Mouse (Mus musculus): ENCODE data around the gene Magel2.

The Magel2 gene

DNA sequence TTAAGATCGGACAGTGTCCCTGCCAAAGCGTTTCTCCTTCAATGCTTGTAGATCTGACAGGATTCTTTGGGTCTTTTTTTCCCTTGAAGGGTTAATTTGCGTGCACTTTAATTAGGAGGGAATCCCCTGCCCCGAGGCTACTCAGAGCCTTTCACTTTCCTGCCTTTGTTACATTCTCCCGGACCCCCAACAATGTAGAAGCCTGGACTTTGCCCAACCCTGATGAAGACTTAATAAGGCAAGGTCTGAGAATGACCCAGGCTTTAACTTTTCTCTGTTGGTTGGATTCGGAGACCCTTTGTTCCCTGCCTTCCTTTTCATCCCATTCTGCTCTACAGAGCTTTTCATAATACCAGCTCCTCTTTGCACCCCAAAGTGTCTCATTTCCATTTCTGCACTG is 43.8 kb downstream of the Magel2 start:
- DNase-seq (ENCODE audit: low spot score in 2 of 2), result no peak

DNA sequence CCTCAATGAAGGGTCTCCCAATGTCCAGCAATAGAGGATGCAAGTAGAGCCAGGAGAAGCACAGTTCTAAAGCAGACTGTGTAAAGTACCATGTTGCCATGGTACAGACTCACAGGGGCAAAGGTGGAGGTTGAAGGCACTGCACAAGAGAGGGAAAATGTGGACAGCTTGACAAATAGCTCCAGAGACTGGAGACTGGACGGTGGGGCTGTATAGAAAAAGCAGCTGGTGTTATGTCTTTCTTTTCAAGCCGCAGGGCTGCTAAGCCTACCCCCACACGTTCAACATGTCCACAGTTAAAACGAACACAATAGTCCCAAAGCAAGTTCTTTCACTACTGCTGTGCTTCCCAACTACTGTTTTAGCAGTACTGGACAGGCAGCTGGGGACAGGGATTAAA is 46.4 kb downstream of the Magel2 start:
- no peak for DNase-seq (ENCODE audit: low spot score in 2 of 2)

DNA sequence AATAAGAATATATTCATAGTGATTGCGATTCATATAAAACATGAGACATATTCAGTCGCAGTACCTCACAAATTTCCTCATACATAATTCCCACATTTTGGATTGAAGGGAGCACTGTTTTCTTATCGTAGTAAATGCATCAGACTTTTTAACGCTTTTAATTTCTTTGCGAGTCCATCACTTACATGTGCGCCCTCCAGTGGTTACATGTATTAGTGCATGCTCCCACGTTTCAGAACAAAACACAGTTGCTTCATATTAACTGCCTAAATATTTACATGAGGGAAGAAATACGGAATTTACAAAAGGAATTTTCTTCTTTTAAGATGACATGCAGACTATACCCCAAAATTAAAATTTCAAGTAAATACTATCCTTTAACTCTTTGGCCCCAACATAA is 51.5 kb downstream of the Magel2 start:
- DNase-seq (ENCODE audit: low spot score in 2 of 2), result no peak

Data from right cerebral cortex, postnatal 36 days (tissue).